Mouse (Mus musculus) CD8-positive naive resting alpha-beta T cell, adult 2 months (primary cell): ENCODE measurements around the gene Slc25a19.

ENCODE experiments used
- DNase-seq, 2 experiments: peaks; one replicate each; pipeline ENCODE4 v3.0.0; 2022; ENCODE audit warnings: low read depth in 2 of 2, low spot score in 2 of 2

Gene Slc25a19

GRCm38 (mm10) chr11:115600743-115601142, 27.4 kb downstream of the Slc25a19 start:
- DNase-seq, result no peak

GRCm38 (mm10) chr11:115599722-115600121, 28.4 kb downstream of the Slc25a19 start:
- DNase-seq, result no peak

GRCm38 (mm10) chr11:115598309-115598708, 29.8 kb downstream of the Slc25a19 start:
- DNase-seq, result no peak

- DNase-seq, result no peak
These were observed 32.9 kb downstream of the Slc25a19 start for GRCm38 (mm10) chr11:115595209-115595608.

GRCm38 (mm10) chr11:115590526-115591075, 37.5 kb downstream of the Slc25a19 start:
- DNase-seq, result no peak

GRCm38 (mm10) chr11:115587984-115588383, 40.1 kb downstream of the Slc25a19 start:
- no peak for DNase-seq

- DNase-seq, result no peak
These were observed 41.7 kb downstream of the Slc25a19 start for GRCm38 (mm10) chr11:115586403-115586802.

GRCm38 (mm10) chr11:115585573-115586100, 42.5 kb downstream of the Slc25a19 start:
- no peak for DNase-seq

GRCm38 (mm10) chr11:115584376-115585073, 43.6 kb downstream of the Slc25a19 start:
- no peak for DNase-seq

- no peak for DNase-seq
These were observed 45.0 kb downstream of the Slc25a19 start for GRCm38 (mm10) chr11:115582913-115583606.

GRCm38 (mm10) chr11:115579080-115579479, 49.0 kb downstream of the Slc25a19 start:
- DNase-seq, result no peak

GRCm38 (mm10) chr11:115564961-115565360, 63.1 kb downstream of the Slc25a19 start:
- DNase-seq, result no peak
